Mouse (Mus musculus): ENCODE results near the gene Glipr1l1. TPM values are rescaled to one million over a fixed set of nuclear protein-coding genes. Genes with fewer than 3 reads are reported as not detected.
"Not testable (repeated sequence)": the region's sequence is repeated elsewhere in the genome, so short reads cannot be mapped to it uniquely, and the experiment has no call there.

Gene Glipr1l1
- polyA plus RNA-seq, 1 experiment from 2014 or later, result not detected

- H3K4me1 ChIP-seq; H3K4me2 ChIP-seq; H3K27me3 ChIP-seq; H3K4me3 ChIP-seq; ATAC-seq (ENCODE audit: insufficient number of reproducible peaks, low FRiP score, low TSS enrichment, low read depth); H3K9me3 ChIP-seq; H3K36me3 ChIP-seq; H3K9ac ChIP-seq; H3K27ac ChIP-seq: not testable (repeated sequence)
- WGBS, result 32% methylated on average over 2 of the region's 2 CpGs
These were observed 65.1 kb downstream of the Glipr1l1 start for GRCm38 (mm10) chr10:112125090-112125489.

GRCm38 (mm10) chr10:112127682-112128230 is 67.8 kb downstream of the Glipr1l1 start:
- ATAC-seq (ENCODE audit: insufficient number of reproducible peaks, low FRiP score, low TSS enrichment, low read depth); H3K9ac ChIP-seq; H3K4me3 ChIP-seq; H3K4me1 ChIP-seq; H3K36me3 ChIP-seq; H3K27ac ChIP-seq; H3K9me3 ChIP-seq; H3K27me3 ChIP-seq; H3K4me2 ChIP-seq: not testable (repeated sequence)
- WGBS, result 60% methylated on average over 6 of the region's 6 CpGs

Other genes starting within 250 kb of the Glipr1l1 start
- gene Krr1, start 87.5 kb upstream of the Glipr1l1 start, polyA plus RNA-seq (2015; fragmentation: Nextera tagmentation; extraction: Ambion mirVana), result 38.5 and 42.9 TPM in 2 replicates
- 3.3 and 4.4 TPM in 2 replicates for gene Glipr1, start 57.6 kb upstream of the Glipr1l1 start, polyA plus RNA-seq (2015; fragmentation: Nextera tagmentation; extraction: Ambion mirVana)
- gene Glipr1l2, start 23.2 kb downstream of the Glipr1l1 start, polyA plus RNA-seq (2015; fragmentation: Nextera tagmentation; extraction: Ambion mirVana), result not detected in 2 replicates
- not detected in 2 replicates for gene Glipr1l3, start 100.1 kb downstream of the Glipr1l1 start, polyA plus RNA-seq (2015; fragmentation: Nextera tagmentation; extraction: Ambion mirVana)
- 0.24 and 0.26 TPM in 2 replicates for gene Caps2, start 103.4 kb downstream of the Glipr1l1 start, polyA plus RNA-seq (2015; fragmentation: Nextera tagmentation; extraction: Ambion mirVana)
- 0.42 and 0.51 TPM in 2 replicates for gene Kcnc2, start 210.9 kb downstream of the Glipr1l1 start, polyA plus RNA-seq (2015; fragmentation: Nextera tagmentation; extraction: Ambion mirVana)